ENCODE assay signal across 11 mouse cellular contexts in the genomic region with DNA sequence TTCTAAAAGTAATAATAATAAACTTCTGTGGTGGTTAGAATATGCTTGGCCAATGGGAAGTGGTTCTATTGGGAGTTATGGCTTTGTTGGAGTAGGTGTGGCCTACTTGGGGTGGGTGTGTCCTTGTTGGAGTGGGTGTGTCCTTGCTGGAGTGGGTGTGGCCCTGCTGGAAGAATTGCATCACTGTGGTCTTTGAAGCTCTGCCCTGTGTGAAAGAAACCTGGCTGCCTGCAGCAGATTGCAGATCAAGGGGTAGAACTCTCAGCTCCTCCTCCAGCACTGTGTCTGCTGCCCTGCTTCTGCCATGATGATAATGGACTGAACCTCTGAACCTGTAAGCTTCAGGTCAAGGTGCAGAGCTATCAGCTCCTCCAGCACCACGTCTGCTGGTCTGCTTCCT.
DNase-seq lines count a peak whose midpoint lies in the region; TF ChIP-seq lines count a peak whose summit lies in the region.
"Had no signal": no experiment of that assay in that cellular context is flagged by ENCODE, and none has a peak within 500 bp of the region (broad histone marks: within the 10 kb centered on the region; RNA-seq: fewer than 3 reads in every experiment).

No protein-coding gene starts in this region.

- H3K79me2 ChIP-seq in liver, adult 2 months (ENCODE audit: control insufficient read depth, insufficient read depth, low read length), result no peaks in the 10 kb centered on the region

- DNase-seq in CD4-positive helper T cell, adult 2 months (ENCODE audit: low read depth, low spot score), result peak; percentile 67
- DNase-seq in ZHBTc4 (ENCODE audit: low read depth, low spot score), result peak; percentile 69
- DNase-seq in liver, adult 2 months (ENCODE audit: extremely low read depth, low read depth, low spot score), result peak; percentile 80
- DNase-seq in natural killer cell, adult 2 months (ENCODE audit: low spot score in 2 of 2), result peak; percentile 37 to 48
- DNase-seq in kidney, adult 2 months, result no peak
- no peak for DNase-seq in right cerebral cortex, postnatal 14 days
- DNase-seq in embryo, embryonic 11 days, result no peak
- DNase-seq: heart, adult 2 months; heart, postnatal 36 days; kidney, adult 8-10 months had no signal

- H3K4me1 ChIP-seq in liver, adult 2 months (ENCODE audit: control insufficient read depth, insufficient read depth, low read length), result peaks cover under 1% of the 10 kb centered on the region; the same call in 1 of the 2 replicates
- no peaks in the 10 kb centered on the region for H3K4me1 ChIP-seq in kidney, adult 2 months (ENCODE audit: control insufficient read depth, insufficient read depth, low read length)

- no peaks in the 10 kb centered on the region for H3K27me3 ChIP-seq in liver, adult 2 months (ENCODE audit: control insufficient read depth, insufficient read depth, low read length)
- no peaks in the 10 kb centered on the region for H3K27me3 ChIP-seq in kidney, adult 2 months (replicated peaks; ENCODE audit: control insufficient read depth, insufficient read depth, low read length)

- H3K27ac ChIP-seq in liver, adult 2 months (replicated peaks; ENCODE audit: insufficient read depth, low read depth, low read length), result no peak overlapping the region
- no peak overlapping the region for H3K27ac ChIP-seq in kidney, adult 2 months (ENCODE audit: insufficient read depth, low read depth, low read length)
- H3K27ac ChIP-seq: heart, adult 2 months; macrophage had no signal

- WGBS in liver, adult 2 months, result 12% methylated on average over 1 of the region's 1 CpGs
- WGBS in kidney, adult 2 months, result 56% methylated on average over 1 of the region's 1 CpGs

- H3K36me3 ChIP-seq in liver, adult 2 months (ENCODE audit: control insufficient read depth, insufficient read depth, low read length), result no peaks in the 10 kb centered on the region
- no peaks in the 10 kb centered on the region for H3K36me3 ChIP-seq in kidney, adult 2 months (ENCODE audit: control insufficient read depth, insufficient read depth, low read length)

- no peak overlapping the region for H3K4me3 ChIP-seq in liver, adult 2 months (ENCODE audit: insufficient read depth, low read depth, low read length)
- no peak overlapping the region for H3K4me3 ChIP-seq in kidney, adult 2 months (ENCODE audit: insufficient read depth, low read depth, low read length)
- H3K4me3 ChIP-seq: heart, adult 2 months had no signal

- no peak for TF ChIP-seq CTCF in liver, adult 2 months (IDR thresholded peaks at IDR 0.05; ENCODE audit: low read depth, low read length)
- TF ChIP-seq CTCF in kidney, adult 2 months (conservative IDR thresholded peaks at IDR 0.05; ENCODE audit: insufficient read depth, insufficient read length, low read depth, low read length), result no peak

- H3K9ac ChIP-seq in liver, adult 2 months (ENCODE audit: low read depth, low read length), result no peak overlapping the region

- no peak for TF ChIP-seq POLR2A in liver, adult 2 months (IDR thresholded peaks at IDR 0.05; ENCODE audit: extremely low read depth, insufficient read depth, low read length)
- TF ChIP-seq POLR2A in kidney, adult 2 months (IDR thresholded peaks at IDR 0.05; ENCODE audit: low read depth, low read length), result no peak

Comparison
In these comparisons a context has a peak if more than half of its experiments do, and no peak if none do; other contexts are left out.
1. DNase-seq: peak in CD4-positive helper T cell, adult 2 months (single experiment), ZHBTc4 (single experiment), liver, adult 2 months (single experiment) and natural killer cell, adult 2 months (2 of 2); none in kidney, adult 2 months (single experiment), right cerebral cortex, postnatal 14 days (single experiment) and embryo, embryonic 11 days (single experiment).